Mouse (Mus musculus): Measurements from ENCODE around the gene Creb3l4. TPM values are rescaled to one million over a fixed set of nuclear protein-coding genes. Genes with fewer than 3 reads are reported as not detected.
"Not testable (repeated sequence)": the region's sequence is repeated elsewhere in the genome, so short reads cannot be mapped to it uniquely, and the experiment has no call there.

Creb3l4 gene
- total RNA-seq, 2 experiments from 2014 or later, result 0.39 TPM; not detected in 1

DNA sequence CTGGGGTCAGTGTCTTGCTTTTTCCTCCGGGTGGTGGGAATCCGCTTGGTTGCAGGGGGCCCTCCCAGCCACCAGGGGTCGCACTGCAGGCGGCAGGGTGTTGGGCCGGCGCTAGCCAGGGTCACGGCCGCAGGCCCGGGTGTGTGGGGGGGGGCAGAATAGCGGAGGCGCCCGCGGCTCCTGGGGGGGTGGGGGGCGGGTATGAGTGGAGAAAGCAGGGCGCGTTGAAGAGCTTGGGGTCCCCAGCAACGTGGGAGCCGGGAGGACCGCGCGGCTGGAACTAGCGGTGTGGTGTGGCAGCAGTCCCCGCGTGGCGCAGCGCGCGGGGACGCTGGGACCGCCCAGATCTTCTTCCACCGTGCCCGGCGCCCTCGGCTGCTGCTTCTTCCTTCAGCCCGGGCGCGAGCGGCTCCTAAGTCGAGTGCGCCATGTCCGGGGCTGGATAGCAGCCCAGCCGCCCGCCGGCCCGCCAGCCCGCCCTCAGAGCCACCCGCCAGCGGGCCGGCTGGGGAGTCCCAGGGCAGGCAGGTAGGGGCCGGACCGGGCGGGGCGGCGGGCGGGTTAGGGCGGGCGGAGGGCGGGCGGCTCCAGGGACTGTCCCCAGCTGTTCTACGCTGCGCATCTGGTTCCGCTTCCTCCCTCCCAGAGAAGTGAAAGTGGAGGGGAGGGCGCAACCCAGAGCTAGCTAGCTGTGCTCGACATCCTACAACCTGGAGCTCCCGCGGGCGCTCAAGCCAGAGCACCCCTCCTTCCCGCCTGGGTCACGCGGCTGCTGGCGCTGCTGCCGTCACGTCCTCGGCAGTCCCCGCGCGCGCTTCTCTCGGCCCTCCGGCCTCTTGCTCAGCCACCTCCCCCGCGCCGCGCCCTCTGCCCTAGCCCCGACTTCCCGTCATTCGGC lies 22.0 kb upstream of the Creb3l4 start, which contains the start of gene Dennd4b:
Gene Dennd4b (plus strand): TSS at position 152 of the 898 bp plus-strand sequence.
- peak; percentile 73 for ATAC-seq (replicated peaks; ENCODE audit: poor library complexity)

DNA sequence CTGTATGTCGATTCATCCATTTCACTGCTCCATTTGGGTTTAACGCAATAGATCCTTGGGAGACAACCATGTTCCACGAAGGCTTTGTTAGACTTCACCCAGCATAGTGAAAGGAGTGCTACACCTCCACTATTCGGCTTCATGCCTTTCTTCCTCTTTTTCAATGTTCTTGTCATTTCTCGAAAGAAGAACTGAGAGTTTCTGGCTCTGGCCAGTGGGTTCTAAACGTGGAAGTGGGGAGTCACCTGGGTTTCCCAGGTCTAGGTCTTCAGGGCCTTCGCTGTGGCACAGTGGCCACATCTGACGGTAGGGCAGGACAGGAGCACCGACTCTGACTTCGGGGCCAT lies 21.3 kb upstream of the Creb3l4 start:
- ATAC-seq (replicated peaks; ENCODE audit: poor library complexity), result no peak

DNA sequence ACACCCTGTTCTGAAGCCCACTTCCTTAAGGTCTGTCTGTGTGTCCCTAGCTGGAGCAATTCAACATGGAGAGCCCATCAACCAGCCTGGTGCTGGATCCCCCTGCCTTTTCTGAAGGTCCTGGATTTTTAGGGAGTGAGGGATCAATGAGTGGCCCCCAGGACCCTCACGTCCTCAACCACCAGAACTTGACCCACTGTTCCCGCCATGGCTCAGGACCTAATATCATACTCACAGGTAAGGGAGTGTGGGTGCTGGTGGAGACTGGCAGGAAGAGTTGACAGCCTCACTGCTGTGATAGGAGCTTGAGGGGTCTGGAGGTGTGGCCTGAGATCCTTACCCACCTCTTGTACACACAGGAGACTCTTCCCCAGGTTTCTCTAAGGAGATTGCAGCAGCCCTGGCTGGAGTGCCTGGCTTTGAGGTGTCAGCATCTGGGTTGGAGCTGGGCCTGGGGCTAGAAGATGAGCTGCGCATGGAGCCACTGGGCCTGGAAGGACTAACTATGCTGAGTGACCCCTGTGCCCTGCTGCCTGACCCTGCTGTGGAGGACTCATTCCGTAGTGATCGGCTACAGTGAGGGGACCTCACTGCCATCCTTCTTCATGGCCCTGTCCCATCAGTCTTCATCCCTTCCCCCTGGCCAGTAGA lies 19.9 kb upstream of the Creb3l4 start:
- ATAC-seq (replicated peaks; ENCODE audit: poor library complexity), result no peak

DNA sequence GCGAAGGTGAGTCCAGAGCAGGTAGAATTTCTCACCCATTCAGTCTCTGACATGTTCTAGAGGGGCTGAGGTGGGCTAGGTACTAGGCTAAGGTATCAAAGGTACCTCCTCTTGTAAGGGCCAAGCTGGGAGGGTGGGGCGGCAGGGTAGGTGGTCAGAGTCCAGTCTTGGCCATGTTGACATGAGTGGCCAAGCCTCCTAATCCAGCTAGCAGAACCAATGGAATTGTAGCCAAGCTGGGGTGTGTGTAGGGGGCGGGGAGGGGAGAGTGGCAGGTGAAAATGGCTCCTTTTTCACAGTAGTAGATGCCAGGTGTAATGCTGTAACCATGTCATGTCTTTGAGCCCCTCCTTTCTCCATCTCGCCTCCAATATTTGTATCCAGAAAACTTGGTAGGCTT lies 15.2 kb upstream of the Creb3l4 start:
- ATAC-seq (replicated peaks; ENCODE audit: poor library complexity), result no peak

DNA sequence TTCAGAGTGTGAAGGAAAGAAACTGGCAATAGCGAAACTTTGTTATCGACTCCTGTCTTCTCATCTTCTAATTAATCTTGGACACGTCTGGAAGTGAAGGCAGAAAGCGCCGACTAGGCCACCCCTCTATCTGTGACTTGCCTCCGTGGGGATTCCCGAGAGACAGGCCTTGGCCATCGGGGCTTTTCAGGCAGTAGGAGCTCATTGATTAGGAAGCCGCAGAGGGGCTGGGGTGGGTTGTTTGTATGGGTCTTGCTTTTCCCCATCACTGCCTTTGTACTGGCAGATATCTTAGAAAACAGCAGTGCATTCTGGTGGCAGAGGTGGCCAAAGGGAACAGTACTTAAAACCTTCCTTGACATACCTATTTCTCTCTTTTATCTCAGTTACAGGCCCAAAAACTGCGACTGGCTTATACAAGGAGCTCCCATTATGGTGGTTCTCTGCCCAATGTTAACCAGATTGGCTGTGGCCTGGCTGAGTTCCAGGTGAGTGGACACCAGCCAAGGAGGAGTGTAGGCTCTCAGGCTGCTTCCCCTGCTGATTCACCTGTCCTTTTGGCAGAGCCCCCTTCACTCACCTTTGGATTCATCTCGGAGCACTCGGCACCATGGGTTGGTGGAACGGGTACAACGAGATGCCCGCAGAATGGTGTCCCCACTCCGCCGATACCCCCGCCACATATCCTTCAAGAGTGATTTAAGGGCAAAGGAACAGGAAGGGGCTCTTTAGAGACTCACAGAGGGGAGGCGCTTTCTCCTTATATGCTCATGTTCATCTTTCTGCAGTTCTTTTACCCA lies 13.6 kb upstream of the Creb3l4 start:
- no peak for ATAC-seq (replicated peaks; ENCODE audit: poor library complexity)

DNA sequence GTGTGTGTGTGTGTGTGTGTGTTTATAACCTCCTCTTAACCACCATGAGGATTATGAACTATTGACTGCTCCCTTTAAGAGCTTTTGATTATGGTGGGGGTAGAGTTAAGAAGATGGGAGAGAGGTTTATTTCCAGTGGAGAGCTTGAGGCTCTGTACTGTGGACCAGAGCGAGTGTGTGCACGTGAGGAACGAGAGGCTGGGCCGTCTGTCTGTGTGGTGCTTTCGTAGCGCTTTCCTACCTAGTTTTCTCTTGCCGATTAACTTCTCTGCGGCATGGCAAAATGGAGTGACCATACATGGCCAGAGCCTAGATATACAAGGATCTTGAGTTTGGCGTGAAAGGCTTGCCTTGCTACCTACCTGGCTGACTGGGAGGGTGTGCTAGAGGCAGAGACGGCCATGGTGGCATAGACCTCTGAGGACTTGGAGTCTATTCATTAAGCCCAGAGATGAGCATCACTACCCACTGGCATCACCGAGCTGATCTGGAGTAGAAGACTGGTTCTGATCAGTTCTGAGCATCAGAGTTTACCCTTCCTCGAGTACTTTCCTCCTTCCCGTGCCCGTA lies 12.6 kb upstream of the Creb3l4 start:
- no peak for ATAC-seq (replicated peaks; ENCODE audit: poor library complexity)

DNA sequence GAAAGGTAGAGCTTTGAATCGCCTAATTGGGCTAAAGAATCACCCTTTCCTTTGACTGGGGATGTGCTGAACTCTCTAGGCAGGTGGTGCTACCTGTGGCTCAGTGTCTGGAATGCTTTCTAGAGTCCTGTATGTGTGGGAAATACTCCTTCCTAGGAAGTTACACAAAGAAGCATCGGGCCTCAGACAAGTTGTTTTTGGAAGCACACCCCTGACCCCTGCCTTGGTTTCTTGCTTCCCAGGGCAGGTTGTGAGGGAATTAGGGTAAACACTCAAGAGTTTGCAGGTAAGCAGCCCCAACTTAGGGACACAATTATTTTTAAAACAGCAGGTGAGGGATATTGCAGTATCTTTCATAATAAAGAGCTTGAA lies 11.9 kb upstream of the Creb3l4 start:
- ATAC-seq (replicated peaks; ENCODE audit: poor library complexity), result no peak

DNA sequence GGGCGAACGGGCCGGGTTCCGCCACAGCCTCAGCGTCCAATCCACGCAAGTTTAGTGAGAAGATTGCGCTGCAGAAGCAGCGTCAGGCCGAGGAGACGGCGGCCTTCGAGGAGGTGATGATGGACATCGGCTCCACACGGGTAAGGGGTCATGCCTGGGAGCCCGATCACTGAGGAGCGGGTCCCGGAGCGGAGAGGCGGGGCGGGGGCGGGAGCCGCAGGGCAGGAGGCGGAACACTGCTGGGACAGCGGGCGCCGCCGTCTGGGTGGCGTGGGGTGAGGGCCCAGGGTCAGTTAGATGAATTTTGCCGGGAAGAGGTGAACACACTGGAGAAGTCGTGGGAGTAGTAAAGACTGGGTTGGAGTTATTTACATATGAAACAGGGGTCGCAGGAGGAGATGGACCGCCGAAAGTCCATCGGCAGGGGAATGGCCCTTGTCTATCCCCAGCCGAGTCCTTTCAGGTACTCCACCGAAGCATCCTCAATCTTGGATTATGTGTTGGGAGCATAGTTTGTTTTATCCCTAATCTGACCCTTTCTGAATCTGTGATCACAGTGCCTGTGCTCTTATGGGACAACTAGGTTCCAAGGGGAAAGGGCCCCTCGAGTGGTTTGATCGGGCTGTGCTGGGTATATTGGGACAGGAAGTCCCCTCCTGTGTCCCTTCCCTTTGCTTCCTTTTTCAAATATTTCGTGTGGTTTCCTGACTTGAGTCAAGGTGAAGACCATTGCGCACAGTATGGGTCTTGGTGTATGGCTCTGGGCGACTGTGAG lies 11.3 kb upstream of the Creb3l4 start:
- peak; percentile 38 for ATAC-seq (replicated peaks; ENCODE audit: poor library complexity)

DNA sequence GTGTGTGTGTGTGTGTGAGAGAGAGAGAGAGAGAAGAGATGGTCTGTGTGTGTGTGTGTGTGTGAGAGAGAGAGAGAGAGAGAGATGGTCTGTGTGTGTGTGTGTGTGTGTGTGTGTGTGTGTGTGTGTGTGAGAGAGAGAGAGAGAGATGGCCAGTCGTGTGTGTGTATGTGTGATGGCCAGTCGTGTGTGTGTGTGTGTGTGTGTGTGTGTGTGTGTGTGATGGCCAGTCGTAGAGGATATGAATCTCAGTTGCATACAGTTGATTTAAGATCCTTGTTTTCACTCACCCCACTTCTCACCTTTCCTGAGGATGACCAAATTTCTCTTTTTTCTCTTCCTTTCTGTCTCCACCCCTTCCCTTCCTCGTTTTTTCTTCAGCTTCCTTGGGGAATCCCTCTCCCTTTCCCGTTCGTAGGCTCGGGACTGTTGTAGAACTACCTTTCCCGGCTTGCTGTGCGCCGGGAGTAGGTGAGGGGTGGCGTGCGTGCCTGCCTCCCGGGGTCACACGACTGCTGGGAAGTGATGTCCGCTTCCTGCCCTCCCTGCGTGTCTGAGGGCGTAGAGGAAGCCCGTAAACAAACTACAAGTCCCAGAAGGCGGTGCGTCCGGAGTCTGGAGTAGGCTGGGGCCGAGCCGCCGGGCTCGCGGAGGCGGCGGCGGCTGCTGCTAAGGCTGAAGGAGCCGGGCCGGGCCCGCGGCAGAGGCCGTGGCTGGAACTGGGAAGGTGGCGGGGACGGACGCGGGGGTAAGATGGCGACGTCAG lies 10.5 kb upstream of the Creb3l4 start, which contains the start of gene Crtc2:
Gene Crtc2 (plus strand): TSS at position 511 of the 766 bp plus-strand sequence.
- peak; percentile 98 for ATAC-seq (replicated peaks; ENCODE audit: poor library complexity)

DNA sequence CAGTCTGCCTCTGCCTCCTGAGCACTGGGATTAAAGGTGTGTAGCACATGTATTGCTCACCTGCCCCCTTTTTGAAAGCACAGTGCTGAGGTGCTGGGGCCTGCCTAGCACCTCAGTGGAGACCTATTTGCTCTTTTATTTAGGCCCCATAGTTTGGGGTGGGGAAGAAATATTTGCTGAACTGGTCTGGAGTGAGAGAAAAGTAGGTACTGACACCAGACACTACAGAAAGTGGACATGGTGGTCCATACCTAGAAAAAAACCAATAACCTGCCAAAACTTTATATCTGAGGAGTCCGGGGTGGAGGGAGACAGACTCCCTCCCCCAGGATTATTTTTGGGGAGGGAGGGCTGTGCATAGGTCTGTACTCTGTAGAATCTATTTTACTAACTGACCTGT lies 9.9 kb upstream of the Creb3l4 start:
- ATAC-seq (replicated peaks; ENCODE audit: poor library complexity), result not testable (repeated sequence)

DNA sequence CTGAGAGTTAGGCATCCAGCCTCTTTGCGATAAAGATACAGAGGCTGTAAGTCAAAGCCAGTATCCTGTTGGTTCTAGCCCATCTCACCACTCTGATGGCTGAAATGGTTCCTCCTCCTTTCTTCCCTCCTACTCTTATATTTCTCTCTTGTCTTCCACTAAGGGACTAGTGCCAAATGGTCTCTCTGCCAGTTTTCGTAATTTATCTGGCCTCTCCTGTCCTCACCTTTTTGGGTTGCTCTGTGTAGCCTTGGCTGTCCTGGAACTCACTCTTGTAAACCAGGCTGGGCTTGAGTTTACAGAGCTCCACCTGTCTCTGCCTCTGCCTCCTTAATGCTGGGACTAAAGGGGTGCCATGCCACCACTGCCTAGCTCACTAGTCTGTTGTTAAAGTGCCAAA lies 9.3 kb upstream of the Creb3l4 start:
- ATAC-seq (replicated peaks; ENCODE audit: poor library complexity), result not testable (repeated sequence)

DNA sequence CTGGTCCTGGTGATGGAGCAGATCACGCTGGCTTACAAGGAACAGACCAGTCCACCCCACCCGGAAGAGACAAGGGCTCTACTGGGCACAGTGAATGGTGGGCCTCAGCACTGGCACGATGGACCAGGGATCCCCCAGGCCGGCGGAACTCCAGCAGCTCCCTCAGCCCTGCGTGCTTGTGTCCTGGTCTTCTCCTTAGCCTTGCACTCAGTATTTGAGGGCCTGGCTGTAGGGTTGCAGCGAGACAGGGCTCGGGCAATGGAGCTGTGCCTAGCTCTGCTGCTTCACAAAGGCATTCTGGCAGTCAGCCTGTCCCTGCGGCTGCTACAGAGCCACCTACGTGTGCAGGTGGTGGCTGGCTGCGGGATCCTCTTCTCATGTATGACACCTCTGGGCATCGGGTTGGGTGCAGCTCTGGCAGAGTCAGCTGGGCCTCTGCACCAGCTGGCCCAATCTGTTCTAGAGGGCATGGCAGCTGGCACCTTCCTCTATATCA lies 8.5 kb upstream of the Creb3l4 start:
- ATAC-seq (replicated peaks; ENCODE audit: poor library complexity), result not testable (repeated sequence)

DNA sequence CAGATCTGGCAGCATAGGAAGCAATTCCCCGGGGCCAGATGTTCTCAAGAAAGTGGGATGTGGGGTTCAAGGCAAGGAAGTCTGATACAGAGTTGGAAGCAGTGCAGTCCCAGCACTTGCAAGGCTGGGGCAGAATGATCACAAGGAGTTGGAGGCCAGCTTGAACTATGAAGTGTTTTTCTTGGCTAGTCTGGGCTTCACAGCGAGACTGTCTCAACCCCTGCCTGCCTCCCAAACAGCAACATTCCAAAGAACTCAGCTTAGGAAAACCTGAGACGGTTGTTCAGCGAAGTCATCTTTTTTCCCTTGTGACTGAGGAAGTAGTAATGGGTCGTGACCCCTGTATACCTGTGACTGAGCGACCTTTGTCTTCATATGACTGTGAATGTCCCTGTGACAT lies 7.5 kb upstream of the Creb3l4 start:
- no peak for ATAC-seq (replicated peaks; ENCODE audit: poor library complexity)

DNA sequence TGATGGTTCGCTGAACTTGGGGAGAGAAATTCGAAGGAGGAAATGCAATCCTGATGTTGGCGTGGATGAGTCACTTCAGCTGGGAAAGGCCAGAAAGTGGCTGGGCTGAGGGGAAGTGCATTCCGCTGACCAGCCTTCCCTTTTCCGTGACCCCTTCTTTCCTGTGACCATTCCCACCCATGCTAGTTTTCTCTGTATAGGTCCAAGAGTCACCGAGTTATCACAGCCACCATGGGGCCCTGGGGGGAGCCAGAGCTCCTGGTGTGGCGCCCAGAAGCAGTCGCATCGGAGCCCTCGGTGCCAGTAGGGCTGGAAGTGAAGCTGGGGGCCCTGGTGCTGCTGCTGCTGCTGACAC lies 5.4 kb upstream of the Creb3l4 start:
- ATAC-seq (replicated peaks; ENCODE audit: poor library complexity), result peak; percentile 36

DNA sequence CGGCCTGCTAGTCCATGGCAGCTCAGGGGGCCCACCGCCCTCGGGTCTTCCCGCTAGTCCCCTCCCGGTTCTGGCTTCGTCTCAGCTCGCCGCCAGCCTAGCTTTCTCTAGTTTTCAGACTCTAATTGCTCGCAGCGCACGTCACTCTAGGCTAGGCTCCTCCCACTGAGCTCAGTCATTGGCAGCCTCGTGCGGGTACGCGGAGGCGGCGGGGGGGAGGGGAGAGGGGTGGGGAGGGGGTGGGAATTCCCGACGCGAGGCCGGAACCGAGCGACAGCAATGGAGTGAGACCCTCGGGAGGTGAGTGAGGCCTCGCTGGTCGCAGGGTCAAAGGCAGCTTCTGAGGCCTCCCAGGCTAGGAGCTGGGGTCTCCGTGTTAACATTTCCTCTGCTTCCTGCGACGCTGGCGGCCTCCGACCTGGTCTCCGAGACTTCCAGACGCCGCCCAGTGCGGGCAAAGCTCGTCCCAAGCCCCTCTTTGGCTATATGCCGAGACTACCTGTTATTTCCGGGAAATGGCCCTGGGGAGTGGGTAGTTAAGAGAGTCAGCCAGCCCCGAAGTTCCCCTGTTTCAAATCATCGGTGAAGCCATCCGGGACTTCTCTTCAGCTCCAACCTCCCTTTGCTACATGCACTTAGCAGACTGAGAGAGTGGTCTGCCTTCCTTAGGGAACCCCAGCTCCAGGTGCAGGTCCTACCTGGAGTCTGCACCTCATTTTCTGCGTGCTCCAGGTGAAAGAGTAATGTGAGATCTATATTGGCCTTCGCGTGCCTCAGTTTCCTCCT lies 4.8 kb upstream of the Creb3l4 start, which contains the start of gene Slc39a1:
Gene Slc39a1 (plus strand): TSS at position 213 of the 786 bp plus-strand sequence.
- peak; percentile 96 for ATAC-seq (replicated peaks; ENCODE audit: poor library complexity)

DNA sequence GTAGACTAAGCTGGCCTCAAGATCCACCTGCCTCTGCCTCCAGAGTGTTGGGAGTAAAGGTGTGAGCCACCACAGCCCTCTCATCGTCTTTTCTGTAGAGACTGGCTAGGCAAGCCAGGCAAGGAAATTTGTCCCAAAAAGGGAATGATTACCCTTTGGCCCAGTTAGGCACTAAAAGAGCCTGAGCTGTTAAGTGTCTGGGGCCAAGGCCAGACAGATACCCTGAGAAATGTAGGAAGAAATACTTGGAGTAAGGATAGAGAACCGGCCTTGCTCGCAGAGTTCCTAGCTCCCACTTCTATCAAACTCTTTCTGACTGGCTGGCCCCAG lies 4.3 kb upstream of the Creb3l4 start:
- ATAC-seq (replicated peaks; ENCODE audit: poor library complexity), result peak; percentile 5

DNA sequence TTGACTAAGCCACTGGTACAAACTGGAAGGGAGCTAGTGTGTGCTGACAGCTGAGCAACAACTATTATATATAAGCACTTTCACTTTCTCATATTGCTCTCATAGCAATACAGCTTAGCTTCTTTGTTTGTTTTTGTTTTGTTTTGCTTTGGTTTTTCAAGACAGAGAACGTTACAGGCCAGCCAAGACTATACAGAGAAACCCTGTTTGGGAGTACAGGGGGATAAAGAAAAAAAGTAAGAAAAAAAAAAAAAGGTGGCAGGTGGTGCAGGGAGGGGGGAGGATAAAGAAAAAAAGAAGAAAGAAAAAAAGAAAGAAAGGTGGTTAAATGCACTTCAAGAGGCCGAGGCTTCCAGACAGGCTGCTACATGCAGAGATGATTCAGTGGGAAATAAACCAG lies 2.1 kb upstream of the Creb3l4 start:
- ATAC-seq (replicated peaks; ENCODE audit: poor library complexity), result no peak

DNA sequence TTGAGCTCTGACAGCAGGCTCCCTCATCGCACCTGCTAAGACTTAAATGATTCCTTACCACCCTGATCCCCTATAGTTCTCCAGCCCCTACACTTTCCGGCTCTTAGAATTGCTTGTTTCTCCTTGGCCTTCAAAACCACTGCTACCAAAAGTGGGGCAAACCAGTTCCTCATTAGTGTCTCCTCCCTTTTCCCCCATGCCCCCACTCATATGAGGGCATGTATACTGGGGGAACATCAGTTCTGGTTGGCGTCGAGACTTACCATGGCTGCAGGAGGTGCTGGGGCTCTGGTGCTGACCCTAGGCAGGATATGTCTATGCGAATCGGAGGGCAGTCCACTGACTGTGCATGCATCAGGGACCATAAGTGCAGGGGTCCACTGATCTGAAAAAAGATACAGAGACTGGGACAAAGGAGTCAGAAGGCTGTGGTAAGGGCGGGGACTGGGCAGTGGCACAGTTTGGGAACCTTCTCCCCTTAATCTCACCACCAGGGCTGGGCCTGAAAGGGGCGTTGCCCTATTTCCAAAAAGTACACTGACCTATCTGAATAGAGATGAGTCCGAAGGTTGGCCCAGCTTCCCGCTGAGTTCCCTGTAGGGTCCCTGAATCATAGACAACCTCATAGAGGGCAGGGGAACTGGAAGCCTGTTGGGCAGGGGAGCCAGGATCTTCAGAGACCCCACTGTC lies 1.5 kb downstream of the Creb3l4 start:
- peak; percentile 59 for ATAC-seq (replicated peaks; ENCODE audit: poor library complexity)

All from megakaryocyte progenitor cell, adult 5-6 weeks (primary cell).